ENCODE assay signal across 14 mouse cellular contexts in genomic region chr1:162207708-162208043, GRCm38 (mm10).
DNase-seq lines count a peak whose midpoint lies in the region; ATAC-seq and TF ChIP-seq lines count a peak whose summit lies in the region.
"Had no signal": no experiment of that assay in that cellular context is flagged by ENCODE, and none has a peak within 500 bp of the region (broad histone marks: within the 10 kb centered on the region; RNA-seq: fewer than 3 reads in every experiment).

No protein-coding gene starts in this region.

- intact Hi-C loops in heart, postnatal 14 days (cut with DNase I) = no loop called here

- no peaks in the 10 kb centered on the region for H3K27me3 ChIP-seq in heart, postnatal 0 days (ENCODE audit: control insufficient read depth, insufficient read depth, low read length)
- H3K27me3 ChIP-seq in spleen, adult 2 months (ENCODE audit: control insufficient read depth, insufficient read depth, low read length) = no peaks in the 10 kb centered on the region
- H3K27me3 ChIP-seq in limb, embryonic 12.5 days = no peaks in the 10 kb centered on the region
- H3K27me3 ChIP-seq: liver, embryonic 13.5 days had no signal

- peak overlapping the region; percentile 15 for H3K4me3 ChIP-seq in heart, postnatal 0 days (ENCODE audit: low read depth, low read length)
- 0 out of 2 replicates have a peak overlapping the region, but pooled peaks have one; percentile 15 for H3K4me3 ChIP-seq in spleen, adult 2 months (ENCODE audit: extremely low read depth, insufficient read depth, insufficient read length)
- H3K4me3 ChIP-seq in limb, embryonic 12.5 days (replicated peaks) = no peak overlapping the region
- H3K4me3 ChIP-seq: liver, embryonic 13.5 days had no signal

- H3K9me3 ChIP-seq in heart, postnatal 0 days (replicated peaks; ENCODE audit: control insufficient read depth, low read length) = no peaks in the 10 kb centered on the region
- H3K9me3 ChIP-seq in limb, embryonic 12.5 days = no peaks in the 10 kb centered on the region
- H3K9me3 ChIP-seq: liver, embryonic 13.5 days had no signal

- H3K9ac ChIP-seq in heart, postnatal 0 days (replicated peaks; ENCODE audit: low read depth, low read length) = no peak overlapping the region
- no peak overlapping the region for H3K9ac ChIP-seq in limb, embryonic 12.5 days (replicated peaks)
- H3K9ac ChIP-seq: liver, embryonic 13.5 days had no signal

- no peak for TF ChIP-seq EP300 in heart, postnatal 0 days (IDR thresholded peaks at IDR 0.05; ENCODE audit: low read depth)

- ATAC-seq in heart, postnatal 0 days (ENCODE audit: insufficient read depth, low read depth) = no peak
- ATAC-seq in limb, embryonic 12.5 days (ENCODE audit: insufficient number of reproducible peaks, insufficient read depth, low FRiP score, low TSS enrichment, low read depth) = peak; percentile 28; the same call in 1 of the 2 replicates
- ATAC-seq: forebrain, embryonic 16.5 days had no signal

- H3K27ac ChIP-seq in heart, postnatal 0 days (ENCODE audit: low read depth) = peak overlapping the region; percentile 77
- no peak overlapping the region for H3K27ac ChIP-seq in spleen, adult 2 months (ENCODE audit: insufficient read depth, low read length)
- H3K27ac ChIP-seq in limb, embryonic 12.5 days = peak overlapping the region; percentile 90
- H3K27ac ChIP-seq: liver, embryonic 13.5 days had no signal

- H3K36me3 ChIP-seq in heart, postnatal 0 days (replicated peaks; ENCODE audit: control insufficient read depth, insufficient read depth, low read length) = no peaks in the 10 kb centered on the region
- no peaks in the 10 kb centered on the region for H3K36me3 ChIP-seq in spleen, adult 2 months (ENCODE audit: control insufficient read depth, insufficient read depth, low read length)
- H3K36me3 ChIP-seq in limb, embryonic 12.5 days = no peaks in the 10 kb centered on the region
- H3K36me3 ChIP-seq: liver, embryonic 13.5 days had no signal

- no peak for TF ChIP-seq CTCF in heart, postnatal 0 days (IDR thresholded peaks at IDR 0.05; ENCODE audit: low read depth)
- TF ChIP-seq CTCF in spleen, adult 2 months (IDR thresholded peaks at IDR 0.05; ENCODE audit: extremely low read depth, insufficient read depth, insufficient read length, insufficient replicate concordance) = no peak

- peak overlapping the region; percentile 41 for H3K4me2 ChIP-seq in heart, postnatal 0 days (ENCODE audit: low read depth, low read length)
- peak overlapping the region; percentile 34 for H3K4me2 ChIP-seq in limb, embryonic 12.5 days
- H3K4me2 ChIP-seq: liver, embryonic 13.5 days had no signal

- H3K4me1 ChIP-seq in heart, postnatal 0 days (ENCODE audit: control insufficient read depth, insufficient read depth) = 0 out of 2 replicates have a peak, but pooled peaks cover 9% of the 10 kb centered on the region
- no peaks in the 10 kb centered on the region for H3K4me1 ChIP-seq in spleen, adult 2 months (ENCODE audit: control insufficient read depth, insufficient read depth, insufficient read length)
- H3K4me1 ChIP-seq in limb, embryonic 12.5 days (replicated peaks) = peaks cover 61% of the 10 kb centered on the region

- TF ChIP-seq POLR2A in spleen, adult 2 months (IDR thresholded peaks at IDR 0.05; ENCODE audit: low read depth, low read length) = no peak

- WGBS in heart, postnatal 0 days = 35% methylated on average over 7 of the region's 7 CpGs
- WGBS in spleen, adult 2 months = 24% methylated on average over 7 of the region's 7 CpGs
- 11% methylated on average over 7 of the region's 7 CpGs for WGBS in limb, embryonic 12.5 days

- no peak for DNase-seq in heart, postnatal 0 days (ENCODE audit: low spot score)
- DNase-seq in heart, postnatal 14 days = no peak
- no peak for DNase-seq in spleen, adult 2 months (ENCODE audit: low read depth in 1 of 2, low spot score in 2 of 2)
- DNase-seq in spleen, postnatal 4 days (ENCODE audit: low spot score in 2 of 2) = no peak
- no peak for DNase-seq in urinary bladder, adult 2 months (ENCODE audit: low spot score)
- no peak for DNase-seq in adrenal gland, adult 8-10 months
- DNase-seq in right cerebral cortex, postnatal 4 days = no peak
- DNase-seq: adrenal gland, adult 2 months; cerebellum, adult 9-11 months; liver, embryonic 13.5 days; retina, postnatal 1 day; thymus, postnatal 14 days had no signal
